Mouse (Mus musculus) liver, embryonic 14.5 days (tissue): ENCODE data around the gene Spata20.

ENCODE experiments used
- CTCF ChIP-seq: IDR thresholded peaks from 2 replicates; pipeline ENCODE4 v1.5.1; 2016; ENCODE audit warnings: antibody characterized with exemption, low read depth, control low read depth
- EP300 ChIP-seq: IDR thresholded peaks from 2 replicates; pipeline ENCODE4 v1.6.1; 2016; ENCODE audit warnings: antibody characterized with exemption, low read depth

- TF ChIP-seq CTCF (no peak), EP300 (no peak)
Measured at GRCm38 (mm10) chr11:94481963-94482362, 4.0 kb downstream of the Spata20 start.
